Mouse (Mus musculus): ENCODE measurements around the gene Jsrp1.

DNA sequence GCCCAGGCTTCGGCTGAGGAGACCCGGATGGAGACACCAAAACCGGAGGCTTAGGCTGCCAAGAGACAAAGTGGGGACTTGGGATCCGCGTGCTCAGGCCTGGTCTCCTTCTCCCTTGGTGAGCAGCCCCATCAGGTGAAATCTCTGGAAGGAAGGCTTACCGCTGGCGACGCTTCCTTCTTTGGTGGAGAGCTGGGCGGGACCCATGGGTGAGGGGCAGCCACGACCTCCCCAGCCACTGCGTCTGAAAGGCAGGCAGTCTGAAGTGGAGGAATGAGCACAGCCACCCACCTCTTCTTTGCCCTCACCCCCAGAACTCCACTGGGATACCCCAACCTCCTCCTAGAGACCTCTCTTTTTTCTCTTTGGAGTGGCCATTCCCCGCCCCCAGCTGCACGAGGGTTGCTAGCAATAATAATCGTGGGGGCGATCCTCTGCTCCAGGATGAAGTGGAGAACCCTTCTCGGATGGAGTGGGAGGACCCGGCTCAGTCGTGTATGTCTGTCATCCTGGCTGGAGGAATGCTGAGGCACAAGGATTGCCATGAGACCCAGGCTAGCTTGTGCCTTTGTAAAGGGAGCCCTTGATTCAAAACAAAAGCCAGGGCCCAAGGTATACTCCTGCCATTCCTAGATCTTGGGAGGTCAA, 4.2 kb downstream of the Jsrp1 start:
- TF ChIP-seq GATA1 (IDR thresholded peaks at IDR 0.05; ENCODE audit: low read length) (no peak), TAL1 (IDR thresholded peaks at IDR 0.05; ENCODE audit: low read length) (no peak)
